Comparison of ENCODE assay signal across 8 mouse cellular contexts in the genomic region with DNA sequence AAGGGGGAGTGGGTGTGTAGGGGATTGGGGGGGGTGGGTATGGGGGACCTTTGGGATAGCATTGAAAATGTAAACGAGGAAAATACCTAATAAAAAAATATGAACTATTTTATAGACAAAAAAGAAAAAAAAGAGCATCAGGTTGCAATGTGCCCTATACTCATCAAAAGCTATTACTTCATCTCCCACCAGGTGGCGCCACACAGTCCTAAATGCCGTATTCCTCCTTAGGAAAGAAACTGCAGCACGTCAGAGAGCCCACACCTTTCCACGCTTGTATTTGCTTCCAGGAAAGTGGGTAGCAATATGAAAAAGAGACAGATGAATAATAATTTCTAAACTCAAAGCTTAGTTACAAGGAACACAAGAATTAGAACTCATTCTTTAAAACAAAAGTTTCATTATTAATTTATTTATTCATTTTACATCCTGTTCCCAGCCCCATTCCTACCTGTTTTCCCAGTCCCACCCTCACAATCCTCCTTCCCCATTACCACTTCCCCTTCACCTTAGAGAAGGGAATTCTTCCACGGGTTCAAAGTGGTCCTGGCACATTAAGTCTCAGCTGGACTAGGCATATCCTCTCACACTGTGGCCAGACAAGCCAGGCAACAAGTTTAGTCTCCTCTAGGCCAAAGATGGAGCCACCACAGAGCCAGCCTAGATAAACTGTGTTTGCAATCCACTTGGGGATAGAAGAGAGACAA.
DNase-seq lines count a peak whose midpoint lies in the region; ATAC-seq and TF ChIP-seq lines count a peak whose summit lies in the region.

No protein-coding gene starts in this region.

- 23% methylated on average over 6 of the region's 6 CpGs for WGBS in thymus, adult 2 months
- WGBS in cerebellum, adult 2 months = 11% methylated on average over 6 of the region's 6 CpGs
- WGBS in limb, embryonic 14.5 days = 18% methylated on average over 6 of the region's 6 CpGs

- no peak for TF ChIP-seq POLR2A in thymus, adult 2 months (IDR thresholded peaks at IDR 0.05; ENCODE audit: control insufficient read depth, extremely low read depth, insufficient read depth, low read length, poor library complexity)
- TF ChIP-seq POLR2A in cerebellum, adult 2 months (IDR thresholded peaks at IDR 0.05; ENCODE audit: borderline replicate concordance, insufficient read depth, low read length) = no peak
- no peak for TF ChIP-seq POLR2A in limb, embryonic 14.5 days (IDR thresholded peaks at IDR 0.05; ENCODE audit: borderline replicate concordance, extremely low read depth, insufficient read depth, insufficient read length)

- H3K36me3 ChIP-seq in thymus, adult 2 months (ENCODE audit: control insufficient read depth, insufficient read depth, low read length) = no peaks in the 10 kb centered on the region
- H3K36me3 ChIP-seq in limb, embryonic 14.5 days (ENCODE audit: control insufficient read depth, insufficient read depth, low read length) = no peaks in the 10 kb centered on the region

- H3K9ac ChIP-seq in limb, embryonic 14.5 days (ENCODE audit: low read depth, low read length, severe bottlenecking) = no peak overlapping the region

- H3K9me3 ChIP-seq in limb, embryonic 14.5 days (ENCODE audit: control insufficient read depth, low read length) = no peaks in the 10 kb centered on the region

- H3K27me3 ChIP-seq in thymus, adult 2 months (ENCODE audit: control insufficient read depth, insufficient read depth, low read length) = no peaks in the 10 kb centered on the region
- H3K27me3 ChIP-seq in cerebellum, adult 2 months (ENCODE audit: control insufficient read depth, insufficient read depth, low read length) = no peaks in the 10 kb centered on the region
- no peaks in the 10 kb centered on the region for H3K27me3 ChIP-seq in limb, embryonic 14.5 days (ENCODE audit: control insufficient read depth, insufficient read depth, low read length)

- H3K27ac ChIP-seq in thymus, adult 2 months (ENCODE audit: control insufficient read depth, insufficient read depth, low read length) = no peak overlapping the region
- no peak overlapping the region for H3K27ac ChIP-seq in cerebellum, adult 2 months (ENCODE audit: insufficient read depth, low read length)
- no peak overlapping the region for H3K27ac ChIP-seq in limb, embryonic 14.5 days (replicated peaks; ENCODE audit: low read depth, low read length)

- TF ChIP-seq CTCF in thymus, adult 2 months (IDR thresholded peaks at IDR 0.05; ENCODE audit: borderline replicate concordance, control insufficient read depth, extremely low read depth, insufficient read depth, low read length, poor library complexity) = no peak
- peak; percentile 67 for TF ChIP-seq CTCF in cerebellum, adult 2 months (IDR thresholded peaks at IDR 0.05; ENCODE audit: borderline replicate concordance, insufficient read depth, low read depth, low read length)

- H3K4me1 ChIP-seq in thymus, adult 2 months (replicated peaks; ENCODE audit: control insufficient read depth, insufficient read depth, low read length) = no peaks in the 10 kb centered on the region
- no peaks in the 10 kb centered on the region for H3K4me1 ChIP-seq in cerebellum, adult 2 months (ENCODE audit: control insufficient read depth, insufficient read depth, low read length)
- no peaks in the 10 kb centered on the region for H3K4me1 ChIP-seq in limb, embryonic 14.5 days (ENCODE audit: control insufficient read depth, insufficient read depth, low read length)

- peak; percentile 1 for DNase-seq in thymus, adult 2 months
- no peak for DNase-seq in thymus, adult 18-20 months
- peak; percentile 65 to 75 for DNase-seq in cerebellum, adult 2 months
- DNase-seq in kidney, postnatal 10 days = peak; percentile 69
- DNase-seq in limb, embryonic 14.5 days (ENCODE audit: low spot score) = peak; percentile 47
- peak; percentile 39 for DNase-seq in retina, adult 2 months (ENCODE audit: low read depth, low spot score)
- no peak for DNase-seq in spleen, postnatal 14 days (ENCODE audit: low spot score in 2 of 2)

- H3K4me3 ChIP-seq in thymus, adult 2 months (ENCODE audit: control insufficient read depth, insufficient read depth, low read length) = no peak overlapping the region
- no peak overlapping the region for H3K4me3 ChIP-seq in cerebellum, adult 2 months (replicated peaks; ENCODE audit: insufficient read depth, low read depth, low read length)
- no peak overlapping the region for H3K4me3 ChIP-seq in limb, embryonic 14.5 days (replicated peaks; ENCODE audit: low read length)

- no peak overlapping the region for H3K4me2 ChIP-seq in limb, embryonic 14.5 days (replicated peaks; ENCODE audit: low read depth, low read length, severe bottlenecking)

- peak; percentile 79 for ATAC-seq in frontal cortex, adult (ENCODE audit: low TSS enrichment)
- ATAC-seq in limb, embryonic 14.5 days (ENCODE audit: low FRiP score, low read depth) = peak; percentile 63; the same call in 1 of the 2 replicates

Comparison
In these comparisons a context has a peak if more than half of its experiments do, and no peak if none do; other contexts are left out.
1. DNase-seq: peak in thymus, adult 2 months (single experiment), cerebellum, adult 2 months (2 of 2), kidney, postnatal 10 days (single experiment), limb, embryonic 14.5 days (single experiment) and retina, adult 2 months (single experiment); none in thymus, adult 18-20 months (0 of 2) and spleen, postnatal 14 days (0 of 2).